ENCODE assay signal across 8 mouse cellular contexts in the genomic region with DNA sequence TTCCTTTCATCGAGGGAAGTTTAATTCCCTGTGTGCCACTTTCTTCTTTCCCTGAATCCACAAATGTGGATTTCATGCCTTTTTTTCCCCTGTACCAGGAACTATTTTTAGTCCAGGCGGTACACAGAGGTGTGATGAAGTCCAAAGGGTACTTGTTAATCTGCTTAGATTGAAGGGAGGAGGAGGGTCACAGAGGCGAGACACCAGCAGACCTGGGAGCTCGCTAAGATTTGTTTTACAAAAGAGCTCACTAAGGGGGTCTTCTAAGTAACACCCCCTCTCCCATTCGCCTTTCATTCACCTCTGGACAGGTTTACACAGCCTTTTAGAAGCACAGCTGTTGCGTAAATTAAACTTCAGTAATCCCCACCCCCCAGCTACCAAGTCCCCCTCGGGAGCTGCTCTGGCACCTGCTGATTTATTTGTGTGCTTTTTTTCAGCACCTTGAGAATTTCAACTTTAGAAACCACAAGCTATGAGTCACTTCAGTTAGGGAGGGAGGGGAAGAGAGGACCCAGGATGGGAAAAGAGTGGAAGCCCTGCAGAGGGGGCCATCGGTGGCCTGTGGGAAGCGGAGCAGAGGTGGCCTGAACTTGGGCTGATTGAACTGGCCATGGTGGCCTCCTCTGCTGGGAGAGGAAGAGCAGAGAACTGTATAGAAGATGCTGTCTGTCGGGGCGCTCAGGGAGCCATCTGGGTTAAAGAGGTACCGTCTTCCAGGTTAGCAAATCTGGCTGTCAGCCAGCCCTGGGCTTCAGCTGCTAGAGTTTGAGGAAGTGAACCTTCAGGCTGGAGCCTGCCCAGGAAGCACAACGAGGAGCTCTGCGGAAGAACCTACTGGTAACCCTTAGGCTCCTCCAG.
DNase-seq lines count a peak whose midpoint lies in the region; ATAC-seq and TF ChIP-seq lines count a peak whose summit lies in the region.

No protein-coding gene starts in this region.

- peaks cover 44% of the 10 kb centered on the region for H3K4me1 ChIP-seq in forebrain, embryonic 13.5 days
- peaks cover 28% of the 10 kb centered on the region for H3K4me1 ChIP-seq in forebrain, embryonic 15.5 days
- H3K4me1 ChIP-seq in lung, embryonic 14.5 days (ENCODE audit: insufficient read depth) = 0 out of 2 replicates have a peak, but pooled peaks cover 5% of the 10 kb centered on the region
- H3K4me1 ChIP-seq in stomach, postnatal 0 days (replicated peaks; ENCODE audit: control insufficient read depth, insufficient read depth) = no peaks in the 10 kb centered on the region

- no peaks in the 10 kb centered on the region; the same call in 1 of the 2 replicates for H3K27me3 ChIP-seq in forebrain, embryonic 13.5 days
- no peaks in the 10 kb centered on the region for H3K27me3 ChIP-seq in forebrain, embryonic 15.5 days
- no peaks in the 10 kb centered on the region for H3K27me3 ChIP-seq in lung, embryonic 14.5 days (ENCODE audit: insufficient read depth, low read length)
- no peaks in the 10 kb centered on the region for H3K27me3 ChIP-seq in stomach, postnatal 0 days (ENCODE audit: control insufficient read depth, insufficient read depth, low read length)

- H3K36me3 ChIP-seq in forebrain, embryonic 13.5 days (ENCODE audit: poor library complexity, severe bottlenecking) = no peaks in the 10 kb centered on the region
- H3K36me3 ChIP-seq in forebrain, embryonic 15.5 days = no peaks in the 10 kb centered on the region
- no peaks in the 10 kb centered on the region for H3K36me3 ChIP-seq in lung, embryonic 14.5 days (ENCODE audit: insufficient read depth)
- no peaks in the 10 kb centered on the region for H3K36me3 ChIP-seq in stomach, postnatal 0 days (ENCODE audit: control insufficient read depth, insufficient read depth, low read length)

- DNase-seq in adrenal gland, postnatal 14 days = peak; percentile 53
- DNase-seq in kidney, adult 18-20 months = peak; percentile 58
- peak; percentile 65 for DNase-seq in lung, embryonic 14.5 days
- peak; percentile 85 for DNase-seq in stomach, postnatal 0 days (ENCODE audit: low spot score)
- no peak for DNase-seq in left cerebral cortex, adult 11 months (ENCODE audit: low spot score)
- no peak for DNase-seq in left cerebral cortex, adult 8-10 months (ENCODE audit: low spot score in 2 of 2)

- no peak overlapping the region for H3K9ac ChIP-seq in forebrain, embryonic 13.5 days
- no peak overlapping the region for H3K9ac ChIP-seq in forebrain, embryonic 15.5 days (replicated peaks)
- no peak overlapping the region for H3K9ac ChIP-seq in lung, embryonic 14.5 days
- no peak overlapping the region for H3K9ac ChIP-seq in stomach, postnatal 0 days (ENCODE audit: low read length)

- H3K27ac ChIP-seq in forebrain, embryonic 13.5 days = 0 out of 2 replicates have a peak overlapping the region, but pooled peaks have one; percentile 28
- no peak overlapping the region for H3K27ac ChIP-seq in forebrain, embryonic 15.5 days (replicated peaks)
- peak overlapping the region; percentile 63 for H3K27ac ChIP-seq in lung, embryonic 14.5 days (ENCODE audit: low read depth)
- peak overlapping the region; percentile 83 for H3K27ac ChIP-seq in stomach, postnatal 0 days (replicated peaks)

- ATAC-seq in forebrain, embryonic 13.5 days = no peak
- no peak for ATAC-seq in forebrain, embryonic 15.5 days (replicated peaks)
- peak; percentile 56 for ATAC-seq in lung, embryonic 14.5 days (ENCODE audit: insufficient read depth)
- ATAC-seq in stomach, postnatal 0 days (ENCODE audit: low FRiP score, low TSS enrichment) = peak; percentile 84

- TF ChIP-seq CTCF in lung, embryonic 14.5 days (IDR thresholded peaks at IDR 0.05; ENCODE audit: low read depth) = no peak
- TF ChIP-seq CTCF in stomach, postnatal 0 days (IDR thresholded peaks at IDR 0.05; ENCODE audit: low read depth) = no peak

- peaks cover 10% of the 10 kb centered on the region for H3K9me3 ChIP-seq in forebrain, embryonic 13.5 days (replicated peaks)
- no peaks in the 10 kb centered on the region for H3K9me3 ChIP-seq in forebrain, embryonic 15.5 days
- peaks cover 11% of the 10 kb centered on the region; the same call in 1 of the 2 replicates for H3K9me3 ChIP-seq in lung, embryonic 14.5 days (ENCODE audit: low read depth, low read length)
- H3K9me3 ChIP-seq in stomach, postnatal 0 days (ENCODE audit: control insufficient read depth, low read length) = no peaks in the 10 kb centered on the region

- WGBS in forebrain, embryonic 13.5 days = 15% methylated on average over 14 of the region's 14 CpGs
- whole genome bisulfite sequencing in forebrain, embryonic 15.5 days = 18% methylated on average over 14 of the region's 14 CpGs
- 25% methylated on average over 14 of the region's 14 CpGs for WGBS in lung, embryonic 14.5 days
- WGBS in stomach, postnatal 0 days = 21% methylated on average over 14 of the region's 14 CpGs

- peak; percentile 32 for TF ChIP-seq EP300 in stomach, postnatal 0 days (optimal IDR thresholded peaks at IDR 0.05)

- H3K4me2 ChIP-seq in forebrain, embryonic 13.5 days = no peak overlapping the region
- no peak overlapping the region for H3K4me2 ChIP-seq in forebrain, embryonic 15.5 days (replicated peaks)
- H3K4me2 ChIP-seq in lung, embryonic 14.5 days = no peak overlapping the region
- H3K4me2 ChIP-seq in stomach, postnatal 0 days (replicated peaks; ENCODE audit: low read depth) = 0 out of 2 replicates have a peak overlapping the region, but pooled peaks have one; percentile 19

- H3K4me3 ChIP-seq in forebrain, embryonic 13.5 days = no peak overlapping the region
- H3K4me3 ChIP-seq in forebrain, embryonic 15.5 days = no peak overlapping the region
- H3K4me3 ChIP-seq in lung, embryonic 14.5 days (ENCODE audit: low read depth, low read length) = no peak overlapping the region
- no peak overlapping the region for H3K4me3 ChIP-seq in stomach, postnatal 0 days (ENCODE audit: low read depth, low read length)

Comparison
In these comparisons a context has a peak if more than half of its experiments do, and no peak if none do; other contexts are left out.
1. ATAC-seq: peak in lung, embryonic 14.5 days (single experiment) and stomach, postnatal 0 days (single experiment); none in forebrain, embryonic 13.5 days (single experiment) and forebrain, embryonic 15.5 days (single experiment).
2. DNase-seq: peak in adrenal gland, postnatal 14 days (single experiment), kidney, adult 18-20 months (single experiment), lung, embryonic 14.5 days (single experiment) and stomach, postnatal 0 days (single experiment); none in left cerebral cortex, adult 11 months (single experiment) and left cerebral cortex, adult 8-10 months (0 of 2).